Mouse (Mus musculus) erythroblast, embryonic 14.5 days (primary cell): Measurements from ENCODE around the gene Alg6.

Experiments used
- GATA1 ChIP-seq: IDR thresholded peaks from 2 replicates; pipeline ENCODE4 v1.6.1; 2012; ENCODE audit warnings: low read length, inconsistent platforms, mixed read lengths
- TAL1 ChIP-seq: IDR thresholded peaks from 3 replicates; pipeline ENCODE4 v1.6.1; 2012; ENCODE audit warnings: low read length, inconsistent platforms, mixed read lengths

DNA sequence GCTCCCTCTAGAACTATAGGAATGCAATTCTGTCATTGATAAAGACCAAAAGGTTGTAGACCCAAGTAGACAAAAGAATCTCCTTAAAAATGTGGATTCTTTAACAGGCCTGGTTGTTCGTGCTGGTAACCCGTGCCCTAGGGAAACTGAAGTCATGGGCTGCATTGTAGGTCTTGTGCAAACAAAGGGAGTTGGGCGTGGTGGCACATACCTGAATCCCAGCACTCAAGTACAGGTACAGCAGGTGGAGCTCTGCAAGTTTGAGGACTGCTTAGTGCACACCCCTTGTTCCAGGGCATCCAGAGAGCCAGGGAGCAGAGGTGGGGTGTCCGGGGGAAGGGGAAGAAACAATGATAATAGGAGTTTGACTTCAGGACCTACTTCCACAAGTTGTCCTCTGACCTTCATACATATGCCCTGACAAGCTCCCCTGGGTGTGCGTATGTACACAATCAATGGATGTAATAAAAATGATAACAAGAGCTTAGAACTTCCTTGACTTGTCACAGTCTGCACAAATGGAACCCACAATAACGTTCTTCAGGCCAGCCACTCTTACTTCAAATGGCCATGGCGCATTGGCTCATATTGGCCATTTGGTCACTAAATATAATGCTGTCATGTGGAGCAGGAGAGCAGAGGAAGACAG is 45.1 kb upstream of the Alg6 start:
- TF ChIP-seq GATA1 (no peak), TAL1 (no peak)
